Mouse (Mus musculus) forebrain, embryonic 12.5 days (tissue): ENCODE measurements around the gene Cald1. TPM values are rescaled to one million over a fixed set of nuclear protein-coding genes. Genes with fewer than 3 reads are reported as not detected.
A peak's percentile ranks its signal among the peaks of the same experiment; 100 is the strongest.

Experiments
- ATAC-seq: fragments of 200-750 bp; cut with Nextera tagmentation; 2 replicates; pipeline ENCODE4 v1.8.0; 2017; ENCODE audit warnings: moderate TSS enrichment; ENCODE audit not compliant: low FRiP score
- H3K27ac ChIP-seq: fragments of 300-500 bp; sonication (generic); 2 replicates; pipeline ENCODE4 v1.5.1; 2016; ENCODE audit warnings: mild to moderate bottlenecking
- H3K27me3 ChIP-seq: fragments of 300-500 bp; sonication (generic); 2 replicates; pipeline ENCODE4 v1.6.1; 2016; ENCODE audit warnings: mild to moderate bottlenecking
- H3K36me3 ChIP-seq: fragments of 300-500 bp; sonication (generic); replicated peaks from 2 replicates; pipeline ENCODE4 v1.6.1; 2016; ENCODE audit warnings: mild to moderate bottlenecking
- H3K4me1 ChIP-seq: fragments of 300-500 bp; sonication (generic); 2 replicates; pipeline ENCODE4 v1.6.1; 2016
- H3K4me2 ChIP-seq: fragments of 300-500 bp; sonication (generic); 2 replicates; pipeline ENCODE4 v1.6.1; 2016; ENCODE audit warnings: mild to moderate bottlenecking, moderate library complexity
- H3K4me3 ChIP-seq: fragments of 300-500 bp; sonication (generic); replicated peaks from 2 replicates; pipeline ENCODE4 v1.5.1; 2016; ENCODE audit warnings: mild to moderate bottlenecking
- H3K9ac ChIP-seq: fragments of 300-500 bp; sonication (generic); 2 replicates; pipeline ENCODE4 v1.6.1; 2016; ENCODE audit warnings: mild to moderate bottlenecking
- H3K9me3 ChIP-seq: fragments of 300-500 bp; sonication (generic); 2 replicates; pipeline ENCODE4 v1.6.1; 2016
- whole genome bisulfite sequencing: fragments of 180-500 bp; shearing (Covaris S2); methylation state at CpG from one replicate; pipeline ENCODE4 v1.1.7; 2016; 5-methylcytosine and 5-hydroxymethylcytosine counted together
- polyA plus RNA-seq: library from polyadenylated mRNA; unstranded; fragments of >200 nt; fragmentation: Nextera tagmentation; extraction: Ambion mirVana; gene quantifications from 2 replicates; pipeline ENCODE4 v1.2.1, GENCODE M21; 2016

Cald1 gene
- polyA plus RNA-seq, 1 experiment from 2014 or later = 133 TPM

DNA sequence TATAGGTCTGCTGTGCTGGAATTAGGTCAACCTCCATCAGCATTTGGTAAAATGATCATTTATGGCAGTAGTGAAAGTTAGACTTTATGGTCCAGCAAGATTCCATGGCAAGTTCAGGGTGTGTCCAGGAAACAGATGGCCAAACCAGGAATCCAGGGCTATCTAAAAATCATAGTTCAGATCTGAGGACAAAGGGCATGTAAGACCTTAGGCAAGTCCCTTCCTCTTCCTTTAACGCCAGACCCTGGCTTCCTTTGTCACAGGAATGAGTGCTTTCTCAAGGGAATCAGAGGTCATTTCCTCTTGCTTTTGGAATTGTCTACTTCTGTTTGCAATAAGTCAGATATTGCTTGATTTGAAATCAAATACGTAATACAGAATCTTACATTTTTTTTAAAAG lies 90.7 kb downstream of the Cald1 start:
- H3K4me1 ChIP-seq = peaks cover 7% of the 10 kb centered on the region; the same call in 1 of the 2 replicates
- H3K27ac ChIP-seq = no peak overlapping the region
- no peak overlapping the region for H3K4me2 ChIP-seq
- no peak overlapping the region for H3K4me3 ChIP-seq
- no peaks in the 10 kb centered on the region for H3K36me3 ChIP-seq
- no peaks in the 10 kb centered on the region for H3K27me3 ChIP-seq
- H3K9me3 ChIP-seq = no peaks in the 10 kb centered on the region
- ATAC-seq = no peak
- 90% methylated on average over 2 of the region's 2 CpGs for WGBS
- H3K9ac ChIP-seq = no peak overlapping the region

DNA sequence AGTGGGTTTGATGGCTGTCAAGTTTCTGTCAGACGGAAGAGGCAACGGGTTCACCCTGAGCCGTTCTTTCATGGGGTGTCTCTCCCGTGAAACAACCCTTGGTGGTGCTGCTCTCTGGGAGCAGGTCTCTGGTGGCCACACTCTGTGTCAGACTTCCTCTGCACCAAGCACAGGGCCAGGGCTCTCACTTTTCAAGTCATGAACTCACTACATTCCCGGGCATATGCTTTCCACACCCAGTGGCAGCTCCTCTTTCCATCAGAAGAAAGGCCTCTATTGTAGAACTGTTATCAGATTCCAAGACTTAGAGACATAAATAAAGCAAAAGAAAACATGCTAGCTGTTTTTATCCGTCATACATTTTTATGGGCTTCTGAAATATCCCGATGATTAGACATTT lies 93.1 kb downstream of the Cald1 start:
- 86% methylated on average over 7 of the region's 7 CpGs for WGBS
- no peak overlapping the region for H3K4me2 ChIP-seq
- no peaks in the 10 kb centered on the region for H3K9me3 ChIP-seq
- H3K4me3 ChIP-seq = no peak overlapping the region
- H3K27me3 ChIP-seq = no peaks in the 10 kb centered on the region
- H3K9ac ChIP-seq = no peak overlapping the region
- H3K36me3 ChIP-seq = no peaks in the 10 kb centered on the region
- H3K27ac ChIP-seq = no peak overlapping the region
- H3K4me1 ChIP-seq = no peaks in the 10 kb centered on the region
- ATAC-seq = no peak

DNA sequence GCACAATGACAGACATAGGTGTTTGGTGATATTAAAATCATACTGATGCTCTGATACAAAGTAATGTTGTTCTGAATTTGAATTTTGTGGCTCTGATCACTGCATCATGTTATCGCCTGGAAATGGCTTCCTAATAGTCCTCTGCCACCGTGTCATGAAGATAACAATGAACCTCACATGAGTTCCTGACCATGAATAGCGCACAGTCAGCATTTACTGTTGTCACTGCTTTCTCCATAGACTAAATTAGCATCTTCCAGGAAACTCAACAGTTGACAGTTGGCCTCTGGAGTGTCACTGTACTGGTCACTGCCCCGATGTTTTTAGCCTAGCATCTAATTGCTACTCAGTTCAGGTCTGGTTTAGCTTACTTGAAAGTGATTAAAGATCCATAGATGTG lies 95.8 kb downstream of the Cald1 start:
- Histone ChIP-seq H3K27me3 (no peaks in the 10 kb centered on the region), H3K27ac (no peak overlapping the region), H3K4me1 (no peaks in the 10 kb centered on the region), H3K4me2 (no peak overlapping the region), H3K4me3 (no peak overlapping the region), H3K9ac (no peak overlapping the region), H3K9me3 (no peaks in the 10 kb centered on the region), H3K36me3 (no peaks in the 10 kb centered on the region)
- 95% methylated on average over 4 of the region's 4 CpGs for WGBS
- ATAC-seq = no peak

DNA sequence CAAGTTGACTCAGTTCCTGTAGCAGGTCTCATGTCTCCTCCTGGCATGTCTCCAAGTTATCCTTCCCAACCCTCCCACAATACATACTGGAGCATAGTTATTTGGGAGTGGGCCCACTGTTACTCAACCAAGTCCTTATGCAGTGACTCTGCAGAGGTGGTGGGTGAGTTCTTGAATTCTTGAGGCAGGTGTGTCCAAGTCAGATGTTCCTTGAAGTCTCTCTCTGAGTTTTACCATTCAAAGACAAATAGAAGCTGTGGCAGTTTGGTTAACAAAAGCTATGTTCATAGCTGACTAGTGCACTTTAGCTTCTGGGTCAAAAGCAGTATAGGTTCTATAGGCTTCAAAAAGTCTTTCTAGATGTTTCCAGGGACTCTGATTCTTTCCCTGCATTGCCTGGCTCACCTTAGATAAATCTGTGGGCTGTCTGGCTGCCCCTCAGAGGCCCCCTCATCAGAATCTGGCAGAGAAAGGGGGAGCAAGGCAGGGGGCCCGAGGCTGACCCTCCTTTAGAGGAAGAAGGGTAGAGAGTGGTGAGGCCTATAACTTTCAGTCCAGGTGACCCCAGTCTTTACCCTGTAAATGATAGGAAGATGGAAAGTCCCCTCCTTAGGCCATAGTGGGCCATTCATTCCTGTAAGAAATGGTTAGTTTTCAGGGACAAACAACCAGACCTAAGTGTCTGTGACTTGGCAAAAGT lies 105.3 kb downstream of the Cald1 start:
- Histone ChIP-seq H3K27me3 (no peaks in the 10 kb centered on the region), H3K36me3 (no peaks in the 10 kb centered on the region), H3K9ac (no peak overlapping the region), H3K27ac (no peak overlapping the region), H3K4me3 (no peak overlapping the region), H3K9me3 (peaks cover 11% of the 10 kb centered on the region; the same call in 1 of the 2 replicates), H3K4me2 (no peak overlapping the region), H3K4me1 (peaks cover 4% of the 10 kb centered on the region)
- 80% methylated on average over 1 of the region's 1 CpGs for WGBS
- ATAC-seq = no peak

DNA sequence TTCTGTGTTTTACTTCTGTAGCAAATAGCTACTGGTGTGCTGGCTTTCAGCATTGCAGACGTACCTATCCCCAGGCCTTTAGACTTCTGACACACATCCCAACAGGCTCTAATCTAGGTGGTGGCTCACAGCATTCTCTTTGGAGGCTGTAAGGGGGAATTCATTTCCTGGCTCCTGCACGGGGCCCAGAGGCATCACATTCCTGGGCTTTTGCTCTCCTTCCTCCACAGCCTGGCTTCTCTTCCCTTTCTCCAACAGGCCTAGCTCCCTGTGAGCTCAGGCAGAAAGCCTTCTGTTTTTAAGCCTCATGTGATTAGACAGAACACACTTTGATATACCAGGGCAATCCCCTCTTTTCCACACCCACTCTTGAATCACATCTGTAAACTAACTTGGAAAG lies 109.2 kb downstream of the Cald1 start:
- peaks cover 11% of the 10 kb centered on the region; the same call in 1 of the 2 replicates for H3K9me3 ChIP-seq
- no peaks in the 10 kb centered on the region for H3K27me3 ChIP-seq
- no peak for ATAC-seq
- H3K4me1 ChIP-seq = peaks cover 34% of the 10 kb centered on the region
- no peak overlapping the region for H3K4me3 ChIP-seq
- no peak overlapping the region for H3K9ac ChIP-seq
- H3K36me3 ChIP-seq = no peaks in the 10 kb centered on the region
- H3K4me2 ChIP-seq = no peak overlapping the region
- H3K27ac ChIP-seq = no peak overlapping the region
- 60% methylated on average over 2 of the region's 2 CpGs for WGBS

DNA sequence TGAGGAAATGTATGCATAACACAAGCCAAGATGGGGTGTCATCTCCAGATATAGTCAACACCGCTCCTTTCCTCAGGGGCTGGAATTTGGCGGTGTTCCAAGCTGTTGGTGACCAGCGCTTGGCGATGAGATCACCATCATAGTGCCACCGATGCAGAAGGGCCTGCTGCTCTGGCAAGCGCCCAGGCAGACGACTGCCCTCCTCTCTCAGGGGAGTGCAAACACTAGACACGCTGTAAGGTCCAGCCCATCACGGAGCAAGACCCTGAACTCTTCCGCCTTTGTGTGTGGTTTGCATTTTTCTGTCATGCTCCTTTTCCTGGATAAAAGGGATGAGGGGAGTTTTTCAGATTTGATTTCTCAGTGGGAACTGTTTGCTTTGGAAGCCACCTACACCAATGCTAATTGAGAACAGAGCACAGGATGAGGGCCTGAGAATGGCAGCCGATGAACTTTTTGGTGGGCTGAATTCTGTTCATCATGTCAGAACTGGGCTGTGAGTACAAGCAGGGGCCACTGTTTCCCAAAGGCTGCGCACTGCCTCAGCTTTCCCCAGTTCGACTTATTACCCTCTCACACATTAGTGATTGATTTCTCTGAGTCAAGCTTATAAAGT lies 110.5 kb downstream of the Cald1 start:
- H3K9ac ChIP-seq = peak overlapping the region; percentile 68; the same call in 1 of the 2 replicates
- H3K27ac ChIP-seq = peak overlapping the region; percentile 75
- no peaks in the 10 kb centered on the region for H3K27me3 ChIP-seq
- peaks cover 41% of the 10 kb centered on the region for H3K4me1 ChIP-seq
- H3K36me3 ChIP-seq = no peaks in the 10 kb centered on the region
- peak overlapping the region; percentile 63 for H3K4me2 ChIP-seq
- H3K4me3 ChIP-seq = peak overlapping the region; percentile 63
- WGBS = 21% methylated on average over 13 of the region's 13 CpGs
- peak; percentile 67 for ATAC-seq
- H3K9me3 ChIP-seq = peaks cover 11% of the 10 kb centered on the region; the same call in 1 of the 2 replicates

DNA sequence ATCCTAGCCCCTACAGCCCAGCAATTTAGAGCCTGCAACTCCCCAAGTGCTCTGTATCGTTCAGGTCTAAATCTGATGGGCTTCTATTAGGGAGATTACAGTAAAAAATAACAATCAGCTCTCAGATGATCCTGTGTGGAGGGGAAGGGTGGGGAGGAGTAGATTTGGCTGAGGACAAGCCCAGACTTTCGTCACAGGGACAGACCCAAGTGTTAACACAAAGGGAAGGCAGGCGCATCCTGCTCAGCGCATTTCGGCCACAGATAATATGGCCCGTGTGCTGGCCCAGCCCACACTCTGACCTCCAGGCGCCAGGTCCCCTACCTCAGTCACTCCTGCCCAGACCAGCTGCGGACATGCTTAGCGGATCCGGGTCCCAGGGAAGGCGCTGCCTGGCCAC lies 111.0 kb downstream of the Cald1 start:
- Histone ChIP-seq H3K27me3 (no peaks in the 10 kb centered on the region), H3K4me3 (peak overlapping the region; percentile 63), H3K4me1 (peaks cover 41% of the 10 kb centered on the region), H3K9ac (peak overlapping the region; percentile 68), H3K36me3 (no peaks in the 10 kb centered on the region), H3K9me3 (peaks cover 8% of the 10 kb centered on the region; the same call in 1 of the 2 replicates), H3K4me2 (peak overlapping the region; percentile 63), H3K27ac (peak overlapping the region; percentile 75)
- ATAC-seq = peak; percentile 72
- 0% methylated on average over 11 of the region's 11 CpGs for WGBS

DNA sequence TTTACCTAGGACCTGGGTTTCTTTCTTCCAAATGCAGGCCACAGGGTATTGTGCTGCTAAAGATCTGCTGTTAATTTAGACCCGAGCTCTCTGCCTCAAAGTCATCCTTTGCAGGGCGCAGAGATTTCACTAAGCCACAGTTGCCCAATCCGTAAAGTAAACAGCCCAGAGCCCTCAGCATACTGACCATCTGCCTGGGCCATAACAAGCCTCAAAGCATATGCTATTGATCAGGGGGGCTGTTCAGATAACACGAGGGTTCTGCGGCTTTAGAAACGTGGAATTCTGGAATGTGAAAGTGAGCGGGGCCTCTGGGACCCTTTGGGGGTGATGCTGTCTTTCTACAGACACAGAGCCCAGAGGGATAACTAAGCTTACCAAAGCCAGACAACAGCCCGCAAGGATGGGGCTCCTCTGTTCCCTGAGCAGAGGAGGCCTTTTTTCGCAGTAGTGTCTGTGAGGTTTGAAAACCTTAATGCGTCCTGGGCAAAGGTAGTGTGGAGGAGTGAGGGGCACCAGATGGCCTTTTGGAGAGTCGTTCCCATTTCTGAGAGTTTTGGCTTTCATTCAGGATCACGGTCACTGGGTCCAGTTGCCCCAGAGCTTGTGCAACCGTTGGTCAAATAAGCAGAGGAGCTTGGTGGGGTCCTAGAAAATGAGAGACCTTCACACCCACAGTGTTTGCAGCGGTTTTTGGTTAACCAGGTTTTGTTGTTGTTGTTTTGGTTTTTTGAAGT lies 111.8 kb downstream of the Cald1 start:
- Histone ChIP-seq H3K27me3 (no peaks in the 10 kb centered on the region), H3K9me3 (no peaks in the 10 kb centered on the region), H3K9ac (peak overlapping the region; percentile 68), H3K36me3 (no peaks in the 10 kb centered on the region), H3K4me1 (peaks cover 41% of the 10 kb centered on the region), H3K27ac (peak overlapping the region; percentile 75), H3K4me2 (peak overlapping the region; percentile 63), H3K4me3 (peak overlapping the region; percentile 63)
- WGBS = 9% methylated on average over 14 of the region's 14 CpGs
- peak; percentile 47 for ATAC-seq

DNA sequence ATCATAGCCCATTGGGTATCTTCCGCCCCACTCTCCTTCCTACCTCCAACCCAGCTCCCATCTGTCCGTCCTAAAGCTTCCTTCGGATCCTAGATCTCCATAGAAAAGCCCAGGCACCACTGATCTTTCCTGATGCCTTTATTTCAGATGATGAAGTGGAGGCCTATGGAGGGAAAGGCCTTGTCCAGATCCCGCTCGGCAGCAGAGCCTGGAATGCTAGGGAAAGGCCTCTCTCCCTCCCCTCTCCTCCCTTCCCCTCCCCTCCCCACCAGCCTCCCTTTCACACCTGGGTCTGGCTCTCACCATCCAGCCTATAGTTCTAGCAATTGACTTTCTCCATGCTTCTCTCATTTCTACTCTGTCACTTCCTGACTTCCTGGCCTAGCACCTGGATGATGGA lies 112.5 kb downstream of the Cald1 start:
- no peak for ATAC-seq
- no peaks in the 10 kb centered on the region for H3K9me3 ChIP-seq
- 57% methylated on average over 5 of the region's 5 CpGs for WGBS
- H3K27me3 ChIP-seq = no peaks in the 10 kb centered on the region
- H3K4me2 ChIP-seq = peak overlapping the region; percentile 63
- H3K4me3 ChIP-seq = peak overlapping the region; percentile 63
- peaks cover 41% of the 10 kb centered on the region for H3K4me1 ChIP-seq
- no peaks in the 10 kb centered on the region for H3K36me3 ChIP-seq
- no peak overlapping the region for H3K27ac ChIP-seq
- H3K9ac ChIP-seq = 0 out of 2 replicates have a peak overlapping the region, but pooled peaks have one; percentile 17

DNA sequence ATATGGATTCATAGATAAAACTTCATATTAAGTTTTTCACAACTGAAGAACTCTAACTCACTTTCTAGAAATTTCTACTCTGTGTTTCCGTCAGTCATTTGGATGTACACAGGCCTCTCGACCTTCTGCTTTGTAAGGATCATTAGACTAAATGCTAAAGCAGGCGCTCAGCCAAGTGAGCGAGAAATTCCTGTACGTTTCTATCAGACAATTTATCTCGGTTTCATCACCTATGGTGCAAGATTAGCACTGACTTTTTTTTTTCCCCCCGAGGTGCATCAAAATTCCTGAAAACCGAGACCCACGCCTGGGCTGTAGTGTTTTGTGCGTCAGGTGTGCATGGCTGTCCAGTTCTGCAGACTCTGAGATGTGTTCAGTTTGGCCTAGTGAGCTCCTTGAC lies 113.3 kb downstream of the Cald1 start:
- WGBS = 76% methylated on average over 10 of the region's 10 CpGs
- no peak overlapping the region for H3K4me3 ChIP-seq
- H3K9me3 ChIP-seq = no peaks in the 10 kb centered on the region
- no peak overlapping the region for H3K27ac ChIP-seq
- no peak for ATAC-seq
- no peak overlapping the region for H3K4me2 ChIP-seq
- no peaks in the 10 kb centered on the region for H3K27me3 ChIP-seq
- H3K4me1 ChIP-seq = peaks cover 41% of the 10 kb centered on the region
- H3K9ac ChIP-seq = no peak overlapping the region
- no peaks in the 10 kb centered on the region; the same call in 1 of the 2 replicates for H3K36me3 ChIP-seq

DNA sequence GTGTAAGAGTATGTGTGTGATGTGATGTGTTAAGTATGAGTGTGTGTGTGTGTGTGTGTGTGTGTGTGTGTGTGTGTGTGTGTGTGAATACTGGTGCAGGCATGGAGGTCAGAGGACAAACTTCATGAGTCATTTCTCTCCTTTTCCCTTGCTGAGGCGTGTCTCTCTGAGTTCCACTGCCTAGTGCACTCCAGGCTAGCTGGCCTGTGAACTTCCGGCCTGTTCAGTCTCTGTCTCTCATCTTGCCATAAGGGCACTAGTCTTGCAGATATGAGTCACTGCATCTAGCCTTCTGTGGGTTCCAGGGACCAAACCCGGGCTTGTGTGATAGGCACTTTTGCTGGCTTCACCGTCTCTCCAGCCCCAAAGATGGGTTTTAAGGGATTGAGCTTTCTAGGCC lies 114.9 kb downstream of the Cald1 start:
- Histone ChIP-seq H3K9ac (no peak overlapping the region), H3K4me3 (no peak overlapping the region), H3K9me3 (no peaks in the 10 kb centered on the region), H3K27ac (no peak overlapping the region), H3K4me1 (peaks cover 47% of the 10 kb centered on the region), H3K36me3 (no peaks in the 10 kb centered on the region; the same call in 1 of the 2 replicates), H3K27me3 (no peaks in the 10 kb centered on the region), H3K4me2 (no peak overlapping the region)
- WGBS = 85% methylated on average over 3 of the region's 4 CpGs
- no peak for ATAC-seq

DNA sequence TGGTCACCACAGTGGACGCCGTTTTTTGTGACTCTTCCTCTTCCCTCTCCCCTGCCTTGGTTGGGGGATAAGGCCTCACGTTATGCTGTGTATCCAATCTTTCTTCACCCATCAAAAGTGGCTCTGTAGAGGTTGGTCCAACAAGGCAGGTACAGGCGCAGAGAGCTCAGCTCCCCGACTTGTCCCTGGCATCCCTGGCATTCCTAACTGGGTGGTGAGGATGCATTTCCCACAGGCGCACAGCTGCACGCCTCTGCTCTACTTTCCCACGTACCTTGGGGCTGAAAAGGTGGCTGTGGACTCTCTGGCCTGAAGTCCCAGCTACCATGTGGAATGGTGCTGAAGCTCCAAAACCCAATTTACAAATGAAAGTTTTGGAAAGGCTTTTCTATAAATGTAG lies 115.5 kb downstream of the Cald1 start:
- Histone ChIP-seq H3K9me3 (no peaks in the 10 kb centered on the region), H3K9ac (no peak overlapping the region), H3K27me3 (no peaks in the 10 kb centered on the region), H3K4me3 (no peak overlapping the region), H3K36me3 (no peaks in the 10 kb centered on the region; the same call in 1 of the 2 replicates), H3K27ac (no peak overlapping the region), H3K4me1 (peaks cover 41% of the 10 kb centered on the region), H3K4me2 (no peak overlapping the region)
- ATAC-seq = no peak
- WGBS = 92% methylated on average over 8 of the region's 8 CpGs
